Mouse (Mus musculus) bone marrow macrophage, adult 2 months (primary cell): ENCODE data around the gene Car11.

Source experiments
- CTCF ChIP-seq: IDR thresholded peaks from 2 replicates; pipeline ENCODE4 v1.5.1; 2012; ENCODE audit warnings: low read depth, mild to moderate bottlenecking, low read length, moderate library complexity
- POLR2A ChIP-seq: IDR thresholded peaks from 2 replicates; pipeline ENCODE4 v1.6.1; 2012; ENCODE audit warnings: mild to moderate bottlenecking, low read depth, low read length, borderline replicate concordance

DNA sequence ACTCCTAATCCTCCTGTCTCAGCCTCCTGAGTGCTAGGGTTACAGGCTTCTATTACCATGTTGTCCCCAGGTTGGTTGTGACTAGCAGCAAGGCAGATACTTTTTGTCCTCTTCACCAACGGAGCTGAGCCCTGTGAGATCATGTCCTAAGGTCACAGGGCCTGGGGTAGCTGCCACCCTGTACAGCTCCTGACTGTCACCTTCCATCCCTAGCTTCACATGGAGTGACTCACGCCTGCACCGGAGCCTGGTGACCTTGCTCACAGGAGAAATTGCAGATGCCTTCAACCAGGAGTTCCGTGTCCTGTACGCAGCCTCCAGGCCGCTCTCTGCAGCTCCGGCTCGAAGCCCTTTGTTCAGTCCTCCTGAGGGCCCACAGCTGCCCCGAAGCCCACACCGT, 26.8 kb downstream of the Car11 start:
- TF ChIP-seq CTCF, result no peak
- TF ChIP-seq POLR2A, result no peak
